Comparison of ENCODE assay signal across 24 mouse cellular contexts in the genomic region with DNA sequence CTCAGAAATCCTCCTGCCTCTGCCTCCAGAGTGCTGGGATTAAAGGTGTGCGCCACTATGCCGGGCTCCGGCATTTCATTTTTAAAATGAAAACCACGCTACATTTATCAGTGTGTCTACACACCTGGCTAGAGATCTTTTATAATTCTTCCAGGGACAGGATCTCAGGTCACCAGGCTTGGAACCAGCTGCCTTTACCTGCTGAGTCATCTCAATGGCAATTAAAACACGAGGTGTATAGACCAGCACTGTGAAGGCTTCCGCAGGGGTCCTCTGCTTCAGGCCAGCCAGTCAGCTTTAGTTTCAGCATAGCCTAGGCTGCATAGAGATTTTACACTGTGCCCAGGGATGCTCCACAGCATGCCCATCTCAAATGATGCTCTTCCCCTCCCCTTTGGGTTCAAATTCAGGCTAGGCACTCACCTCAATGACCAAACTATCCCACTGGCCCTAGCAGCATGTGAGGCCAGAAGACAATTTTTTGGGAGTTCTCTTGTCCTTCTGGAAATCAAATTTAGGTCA. TPM values are rescaled to one million over a fixed set of nuclear protein-coding genes. Genes with fewer than 3 reads are reported as not detected.
DNase-seq lines count a peak whose midpoint lies in the region; ATAC-seq and TF ChIP-seq lines count a peak whose summit lies in the region.
"Had no signal": no experiment of that assay in that cellular context is flagged by ENCODE, and none has a peak within 500 bp of the region (broad histone marks: within the 10 kb centered on the region; RNA-seq: fewer than 3 reads in every experiment).

No protein-coding gene starts in this region.

- H3K4me2 ChIP-seq in intestine, embryonic 16.5 days (ENCODE audit: low read depth, low read length): no peak overlapping the region
- no peak overlapping the region for H3K4me2 ChIP-seq in intestine, embryonic 15.5 days (replicated peaks)
- no peak overlapping the region for H3K4me2 ChIP-seq in liver, embryonic 13.5 days
- H3K4me2 ChIP-seq: forebrain, embryonic 15.5 days; heart, embryonic 11.5 days; hindbrain, embryonic 15.5 days; midbrain, embryonic 11.5 days; neural tube, embryonic 12.5 days had no signal

- no peaks in the 10 kb centered on the region for H3K27me3 ChIP-seq in intestine, embryonic 16.5 days (replicated peaks; ENCODE audit: control insufficient read depth, insufficient read depth, low read length)
- no peaks in the 10 kb centered on the region for H3K27me3 ChIP-seq in intestine, embryonic 15.5 days (replicated peaks)
- H3K27me3 ChIP-seq in C2C12 (ENCODE audit: control insufficient read depth, insufficient read depth, insufficient read length) (no peaks in the 10 kb centered on the region), ES-Bruce4 (ENCODE audit: control insufficient read depth, insufficient read depth, low read length, poor library complexity, severe bottlenecking) (no peaks in the 10 kb centered on the region)
- H3K27me3 ChIP-seq in liver, embryonic 13.5 days: no peaks in the 10 kb centered on the region
- H3K27me3 ChIP-seq: forebrain, embryonic 15.5 days; hindbrain, embryonic 15.5 days; neural tube, embryonic 12.5 days had no signal

- H3K79me3 ChIP-seq in C2C12 (ENCODE audit: low read depth): peaks cover 37% of the 10 kb centered on the region

- ATAC-seq in intestine, embryonic 16.5 days: no peak
- ATAC-seq in intestine, embryonic 15.5 days: no peak
- ATAC-seq in liver, embryonic 13.5 days (ENCODE audit: low read depth): peak; percentile 35
- ATAC-seq: forebrain, embryonic 15.5 days had no signal

- DNase-seq in liver, embryonic 13.5 days: no peak
- DNase-seq in lung, postnatal 10 days: no peak
- DNase-seq in ovary, postnatal 36 days (ENCODE audit: low spot score): no peak
- DNase-seq: adrenal gland, postnatal 36 days; B cell, adult 2 months; cerebellum, adult 9-10 months; kidney, adult 9 months; kidney, postnatal 14 days; lung, adult 18-20 months; lung, postnatal 14 days; thymus, postnatal 14 days had no signal

- WGBS in intestine, embryonic 16.5 days: 90% methylated on average over 6 of the region's 6 CpGs
- WGBS in intestine, embryonic 15.5 days: 86% methylated on average over 6 of the region's 6 CpGs
- 76% methylated on average over 6 of the region's 6 CpGs for WGBS in liver, embryonic 13.5 days (ENCODE audit: insufficient replicate concordance)

- no peak for TF ChIP-seq EP300 in ES-Bruce4 (IDR thresholded peaks at IDR 0.05; ENCODE audit: insufficient read depth, low read depth, low read length)

- peaks cover 42% of the 10 kb centered on the region for H3K79me2 ChIP-seq in C2C12 (ENCODE audit: control insufficient read depth, insufficient read depth)

- H3K4me1 ChIP-seq in intestine, embryonic 16.5 days (ENCODE audit: control insufficient read depth, insufficient read depth, low read length): peaks cover 22% of the 10 kb centered on the region
- peaks cover 12% of the 10 kb centered on the region for H3K4me1 ChIP-seq in intestine, embryonic 15.5 days (replicated peaks)
- H3K4me1 ChIP-seq in ES-Bruce4 (ENCODE audit: control insufficient read depth, insufficient read depth, low read length): no peaks in the 10 kb centered on the region
- H3K4me1 ChIP-seq in liver, embryonic 13.5 days (replicated peaks): peaks cover 35% of the 10 kb centered on the region

- peaks cover 34% of the 10 kb centered on the region for H3K36me3 ChIP-seq in intestine, embryonic 16.5 days (ENCODE audit: control insufficient read depth, insufficient read depth, low read length)
- peaks cover 33% of the 10 kb centered on the region for H3K36me3 ChIP-seq in intestine, embryonic 15.5 days
- peaks cover 59% of the 10 kb centered on the region for H3K36me3 ChIP-seq in C2C12 (ENCODE audit: control insufficient read depth, insufficient read depth)
- H3K36me3 ChIP-seq in ES-Bruce4 (ENCODE audit: control insufficient read depth, insufficient read depth, low read length, poor library complexity, severe bottlenecking): peaks cover 53% of the 10 kb centered on the region
- peaks cover 63% of the 10 kb centered on the region for H3K36me3 ChIP-seq in liver, embryonic 13.5 days

- no peak overlapping the region for H3K4me3 ChIP-seq in intestine, embryonic 16.5 days (ENCODE audit: low read length)
- no peak overlapping the region for H3K4me3 ChIP-seq in intestine, embryonic 15.5 days (replicated peaks)
- H3K4me3 ChIP-seq in C2C12 (ENCODE audit: insufficient read depth, poor library complexity, severe bottlenecking): no peak overlapping the region
- no peak overlapping the region for H3K4me3 ChIP-seq in ES-Bruce4 (ENCODE audit: low read depth, low read length)
- no peak overlapping the region for H3K4me3 ChIP-seq in liver, embryonic 13.5 days (replicated peaks)
- H3K4me3 ChIP-seq: forebrain, embryonic 15.5 days; hindbrain, embryonic 15.5 days; layer of hippocampus, adult 2 months; neural tube, embryonic 12.5 days had no signal

- H3K9me3 ChIP-seq in intestine, embryonic 16.5 days (ENCODE audit: control insufficient read depth, low read length): no peaks in the 10 kb centered on the region
- no peaks in the 10 kb centered on the region for H3K9me3 ChIP-seq in intestine, embryonic 15.5 days
- no peaks in the 10 kb centered on the region for H3K9me3 ChIP-seq in ES-Bruce4 (replicated peaks; ENCODE audit: control insufficient read depth, insufficient read depth, low read length, poor library complexity, severe bottlenecking)
- no peaks in the 10 kb centered on the region for H3K9me3 ChIP-seq in liver, embryonic 13.5 days (replicated peaks)
- H3K9me3 ChIP-seq: forebrain, embryonic 15.5 days; hindbrain, embryonic 15.5 days; neural tube, embryonic 12.5 days had no signal

- 0 out of 2 replicates have a peak overlapping the region, but pooled peaks have one; percentile 9 for H3K27ac ChIP-seq in intestine, embryonic 16.5 days (ENCODE audit: low read length)
- H3K27ac ChIP-seq in intestine, embryonic 15.5 days: no peak overlapping the region
- H3K27ac ChIP-seq in ES-Bruce4 (ENCODE audit: insufficient read depth, low read length): peak overlapping the region; percentile 73
- peak overlapping the region; percentile 40 for H3K27ac ChIP-seq in liver, embryonic 13.5 days
- H3K27ac ChIP-seq: forebrain, embryonic 15.5 days; hindbrain, embryonic 15.5 days; layer of hippocampus, adult 2 months; neural tube, embryonic 12.5 days had no signal

- TF ChIP-seq POLR2A in ES-Bruce4 (IDR thresholded peaks at IDR 0.05; ENCODE audit: insufficient read depth, low read length): no peak

- TF ChIP-seq CTCF in C2C12 (IDR thresholded peaks at IDR 0.05; ENCODE audit: control insufficient read depth, insufficient read depth, insufficient read length) (no peak), ES-Bruce4 (IDR thresholded peaks at IDR 0.05; ENCODE audit: low read depth, low read length) (no peak)

- no peak overlapping the region for H3K9ac ChIP-seq in intestine, embryonic 16.5 days (ENCODE audit: low read depth, low read length)
- H3K9ac ChIP-seq in intestine, embryonic 15.5 days: no peak overlapping the region
- H3K9ac ChIP-seq in ES-Bruce4 (ENCODE audit: low read depth, poor library complexity, severe bottlenecking): no peak overlapping the region
- H3K9ac ChIP-seq in liver, embryonic 13.5 days: no peak overlapping the region; the same call in 1 of the 2 replicates
- H3K9ac ChIP-seq: forebrain, embryonic 15.5 days; hindbrain, embryonic 15.5 days; neural tube, embryonic 12.5 days had no signal

- H3ac ChIP-seq in C2C12 (ENCODE audit: control insufficient read depth, insufficient read length, low read depth): peak overlapping the region; percentile 14

TF ChIP-seq in C2C12, 6 proteins besides CTCF, POLR2A, EP300 and RAD21 (continues in another document):
- TF ChIP-seq USF1 (IDR thresholded peaks at IDR 0.05; ENCODE audit: low read depth): no peak
- TF ChIP-seq CEBPB (IDR thresholded peaks at IDR 0.05; ENCODE audit: low read depth): no peak
- TF ChIP-seq MYOG (IDR thresholded peaks at IDR 0.05; ENCODE audit: control insufficient read depth, extremely low read depth, insufficient read length): no peak

RNA-seq across cellular contexts. Expression of gene Rps8, which starts 5.8 kb away (rescaled TPM):
- 811 and 851 TPM in 2 replicates for polyA plus RNA-seq in intestine, embryonic 16.5 days (2015; fragmentation: Nextera tagmentation; extraction: Ambion mirVana)
- polyA plus RNA-seq in intestine, embryonic 15.5 days (2015; fragmentation: Nextera tagmentation; extraction: Ambion mirVana): 1,027 and 1,033 TPM in 2 replicates
- 3,482 TPM for polyA plus RNA-seq in C2C12 (2012; fragmentation: generic; extraction: Trizol)
- polyA plus RNA-seq in ES-Bruce4 (2011; ENCODE audit: insufficient read depth, insufficient read length, low read depth, missing spikeins): 2,253 and 2,515 TPM in 2 replicates
- 877 and 919 TPM in 2 replicates for polyA plus RNA-seq in liver, embryonic 13.5 days (2015; fragmentation: Nextera tagmentation; extraction: Ambion mirVana)

RNA-seq across cellular contexts. Expression of gene Plk3, which starts 16.5 kb away (rescaled TPM):
- polyA plus RNA-seq in intestine, embryonic 16.5 days (2015; fragmentation: Nextera tagmentation; extraction: Ambion mirVana): 2.5 and 4.1 TPM in 2 replicates
- 3.6 and 3.7 TPM in 2 replicates for polyA plus RNA-seq in intestine, embryonic 15.5 days (2015; fragmentation: Nextera tagmentation; extraction: Ambion mirVana)
- polyA plus RNA-seq in C2C12 (2012; fragmentation: generic; extraction: Trizol): 15.2 TPM
- polyA plus RNA-seq in ES-Bruce4 (2011; ENCODE audit: insufficient read depth, insufficient read length, low read depth, missing spikeins): 12.1 and 12.5 TPM in 2 replicates
- polyA plus RNA-seq in liver, embryonic 13.5 days (2015; fragmentation: Nextera tagmentation; extraction: Ambion mirVana): 1.2 and 1.3 TPM in 2 replicates

RNA-seq across cellular contexts. Expression of gene Tctex1d4, which starts 23.7 kb away (rescaled TPM):
- polyA plus RNA-seq in intestine, embryonic 16.5 days (2015; fragmentation: Nextera tagmentation; extraction: Ambion mirVana): not detected in 2 replicates
- polyA plus RNA-seq in intestine, embryonic 15.5 days (2015; fragmentation: Nextera tagmentation; extraction: Ambion mirVana): not detected in 2 replicates
- polyA plus RNA-seq in C2C12 (2012; fragmentation: generic; extraction: Trizol): 0.12 TPM
- not detected in 2 replicates for polyA plus RNA-seq in ES-Bruce4 (2011; ENCODE audit: insufficient read depth, insufficient read length, low read depth, missing spikeins)
- not detected in 2 replicates for polyA plus RNA-seq in liver, embryonic 13.5 days (2015; fragmentation: Nextera tagmentation; extraction: Ambion mirVana)
- polyA plus RNA-seq: heart, embryonic 11.5 days; heart, postnatal 0 days; intestine, embryonic 14.5 days; limb, embryonic 11.5 days; midbrain, embryonic 11.5 days; neural tube, embryonic 12.5 days had no signal

RNA-seq across cellular contexts. Expression of gene Btbd19, which starts 24.7 kb away (rescaled TPM):
- polyA plus RNA-seq in intestine, embryonic 16.5 days (2015; fragmentation: Nextera tagmentation; extraction: Ambion mirVana): 3.9 and 4.8 TPM in 2 replicates
- 6.0 and 7.6 TPM in 2 replicates for polyA plus RNA-seq in intestine, embryonic 15.5 days (2015; fragmentation: Nextera tagmentation; extraction: Ambion mirVana)
- polyA plus RNA-seq in C2C12 (2012; fragmentation: generic; extraction: Trizol): 23.7 TPM
- polyA plus RNA-seq in ES-Bruce4 (2011; ENCODE audit: insufficient read depth, insufficient read length, low read depth, missing spikeins): 60.9 and 65.8 TPM in 2 replicates
- polyA plus RNA-seq in liver, embryonic 13.5 days (2015; fragmentation: Nextera tagmentation; extraction: Ambion mirVana): 5.5 and 5.6 TPM in 2 replicates

RNA-seq across cellular contexts. Expression of gene Kif2c, which starts 32.2 kb away (rescaled TPM):
- 35.9 and 41.3 TPM in 2 replicates for polyA plus RNA-seq in intestine, embryonic 16.5 days (2015; fragmentation: Nextera tagmentation; extraction: Ambion mirVana)
- 37.7 and 48.7 TPM in 2 replicates for polyA plus RNA-seq in intestine, embryonic 15.5 days (2015; fragmentation: Nextera tagmentation; extraction: Ambion mirVana)
- polyA plus RNA-seq in C2C12 (2012; fragmentation: generic; extraction: Trizol) (49.2 TPM), ES-Bruce4 (2011; ENCODE audit: insufficient read depth, insufficient read length, low read depth, missing spikeins) (109 and 112 TPM in 2 replicates)
- polyA plus RNA-seq in liver, embryonic 13.5 days (2015; fragmentation: Nextera tagmentation; extraction: Ambion mirVana): 35.8 and 43.1 TPM in 2 replicates
